Mouse (Mus musculus): ENCODE results near the gene Zkscan17.

DNA sequence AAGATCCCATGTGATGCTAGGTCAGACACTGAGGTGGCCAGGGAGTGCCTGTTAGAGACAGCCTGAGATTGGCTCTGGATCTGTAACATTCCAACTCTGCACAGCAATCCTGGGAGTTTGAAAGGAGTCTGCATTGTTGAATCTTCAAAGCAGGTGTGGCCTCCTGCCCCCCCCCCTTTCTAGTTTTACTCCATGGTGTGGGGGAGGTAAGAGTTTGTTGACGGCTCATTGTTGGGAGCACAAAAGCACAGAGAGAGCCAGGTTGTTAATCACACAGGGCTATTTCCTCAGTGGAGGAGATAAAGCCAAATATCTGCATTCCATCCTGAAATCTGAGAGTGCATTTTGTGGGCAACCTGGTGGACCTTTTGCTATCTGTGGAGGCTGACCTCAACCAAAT is 15.0 kb downstream of the Zkscan17 start:
- TF ChIP-seq TAL1 (IDR thresholded peaks at IDR 0.05; ENCODE audit: low read length) (no peak), GATA1 (IDR thresholded peaks at IDR 0.05; ENCODE audit: low read length) (no peak)

Measured in erythroblast, embryonic 14.5 days (primary cell).